Mouse (Mus musculus) embryonic fibroblast, embryonic 13.5 days (primary cell): ENCODE results near the gene Ubxn11. TPM values are rescaled to one million over a fixed set of nuclear protein-coding genes. Genes with fewer than 3 reads are reported as not detected.

Experiments used
- H3K27ac ChIP-seq: 2 replicates; pipeline ENCODE4 v1.5.1; 2012; ENCODE audit warnings: low read length, control low read depth, inconsistent platforms; ENCODE audit not compliant: insufficient read depth
- H3K4me1 ChIP-seq: 2 replicates; pipeline ENCODE4 v1.6.1; 2011; ENCODE audit warnings: low read length; ENCODE audit not compliant: control insufficient read depth, insufficient read depth
- H3K4me3 ChIP-seq: 2 replicates; pipeline ENCODE4 v1.5.1; 2011; ENCODE audit warnings: mild to moderate bottlenecking, control low read depth, low read length; ENCODE audit not compliant: insufficient read depth
- CTCF ChIP-seq: IDR thresholded peaks from 2 replicates; pipeline ENCODE4 v1.5.1; 2011; ENCODE audit warnings: mild to moderate bottlenecking, control low read depth, low read length, moderate library complexity, borderline replicate concordance; ENCODE audit not compliant: insufficient read depth
- POLR2A ChIP-seq: IDR thresholded peaks from 2 replicates; pipeline ENCODE4 v1.6.1; 2011; ENCODE audit warnings: low read depth, mild to moderate bottlenecking, control low read depth, low read length, moderate library complexity
- polyA plus RNA-seq: library from polyadenylated mRNA; stranded (reverse); fragments of >200 nt; gene quantifications from 2 replicates; pipeline ENCODE4 v1.2.4, GENCODE M21; 2011; ENCODE audit warnings: low read depth; ENCODE audit not compliant: missing spikeins, insufficient read length

The Ubxn11 gene
- polyA plus RNA-seq, 1 experiment: 2.6 TPM

GRCm38 (mm10) chr4:134089029-134089428 lies 13.3 kb upstream of the Ubxn11 start:
- Histone ChIP-seq H3K27ac (no peak overlapping the region), H3K4me1 (no peaks in the 10 kb centered on the region), H3K4me3 (no peak overlapping the region)
- no peak for TF ChIP-seq POLR2A
- TF ChIP-seq CTCF: no peak

- H3K4me1 ChIP-seq: no peaks in the 10 kb centered on the region
- no peak overlapping the region for H3K4me3 ChIP-seq
- H3K27ac ChIP-seq: no peak overlapping the region
- no peak for TF ChIP-seq POLR2A
- TF ChIP-seq CTCF: no peak
Observed at GRCm38 (mm10) chr4:134090521-134091224, 11.7 kb upstream of the Ubxn11 start.

GRCm38 (mm10) chr4:134091225-134091529 lies 11.2 kb upstream of the Ubxn11 start:
- Histone ChIP-seq H3K4me1 (no peaks in the 10 kb centered on the region), H3K27ac (no peak overlapping the region), H3K4me3 (no peak overlapping the region)
- no peak for TF ChIP-seq POLR2A
- no peak for TF ChIP-seq CTCF

GRCm38 (mm10) chr4:134092382-134093288 lies 9.7 kb upstream of the Ubxn11 start:
- no peaks in the 10 kb centered on the region for H3K4me1 ChIP-seq
- H3K27ac ChIP-seq: no peak overlapping the region
- TF ChIP-seq CTCF (peak; percentile 49; the same call in 1 of the 2 replicates), POLR2A (no peak)
- H3K4me3 ChIP-seq: no peak overlapping the region

- no peak for TF ChIP-seq POLR2A
- TF ChIP-seq CTCF: no peak
- H3K27ac ChIP-seq: no peak overlapping the region
- no peak overlapping the region for H3K4me3 ChIP-seq
- no peaks in the 10 kb centered on the region for H3K4me1 ChIP-seq
Observed at GRCm38 (mm10) chr4:134094004-134094564, 8.3 kb upstream of the Ubxn11 start.

GRCm38 (mm10) chr4:134094923-134095547 lies 7.3 kb upstream of the Ubxn11 start, which contains the start of gene Cd52:
Gene Cd52 (minus strand): TSS chr4:134095082.
- no peak for TF ChIP-seq CTCF
- no peak for TF ChIP-seq POLR2A
- no peak within 1 kb of the TSS for H3K27ac ChIP-seq
- no peaks in the 10 kb centered on the region for H3K4me1 ChIP-seq
- no peak within 1 kb of the TSS for H3K4me3 ChIP-seq

GRCm38 (mm10) chr4:134096120-134096519 lies 6.2 kb upstream of the Ubxn11 start:
- Histone ChIP-seq H3K4me1 (no peaks in the 10 kb centered on the region), H3K4me3 (no peak overlapping the region), H3K27ac (no peak overlapping the region)
- no peak for TF ChIP-seq CTCF
- TF ChIP-seq POLR2A: no peak

- Histone ChIP-seq H3K4me1 (no peaks in the 10 kb centered on the region), H3K4me3 (no peak overlapping the region), H3K27ac (no peak overlapping the region)
- TF ChIP-seq CTCF (no peak), POLR2A (no peak)
Observed at GRCm38 (mm10) chr4:134097015-134097608, 5.3 kb upstream of the Ubxn11 start.

GRCm38 (mm10) chr4:134098628-134099027 lies 3.7 kb upstream of the Ubxn11 start:
- Histone ChIP-seq H3K27ac (no peak overlapping the region), H3K4me3 (no peak overlapping the region), H3K4me1 (no peaks in the 10 kb centered on the region)
- TF ChIP-seq CTCF: no peak
- no peak for TF ChIP-seq POLR2A
